Mouse (Mus musculus) urinary bladder, postnatal 0 days (tissue): ENCODE results near the gene Fam102b. TPM values are rescaled to one million over a fixed set of nuclear protein-coding genes. Genes with fewer than 3 reads are reported as not detected.

Experiments
- microRNA-seq: library from miRNA; unstranded; fragments of <30 nt; microRNA quantifications from one replicate; pipeline ENCODE4, GENCODE M21; 2016
- polyA plus RNA-seq: library from polyadenylated mRNA; unstranded; fragments of >200 nt; fragmentation: Nextera tagmentation; extraction: Ambion mirVana; gene quantifications from 2 replicates; pipeline ENCODE4 v1.2.1, GENCODE M21; 2015

Gene Fam102b
- polyA plus RNA-seq: 13.8 and 13.9 TPM in 2 replicates

DNA sequence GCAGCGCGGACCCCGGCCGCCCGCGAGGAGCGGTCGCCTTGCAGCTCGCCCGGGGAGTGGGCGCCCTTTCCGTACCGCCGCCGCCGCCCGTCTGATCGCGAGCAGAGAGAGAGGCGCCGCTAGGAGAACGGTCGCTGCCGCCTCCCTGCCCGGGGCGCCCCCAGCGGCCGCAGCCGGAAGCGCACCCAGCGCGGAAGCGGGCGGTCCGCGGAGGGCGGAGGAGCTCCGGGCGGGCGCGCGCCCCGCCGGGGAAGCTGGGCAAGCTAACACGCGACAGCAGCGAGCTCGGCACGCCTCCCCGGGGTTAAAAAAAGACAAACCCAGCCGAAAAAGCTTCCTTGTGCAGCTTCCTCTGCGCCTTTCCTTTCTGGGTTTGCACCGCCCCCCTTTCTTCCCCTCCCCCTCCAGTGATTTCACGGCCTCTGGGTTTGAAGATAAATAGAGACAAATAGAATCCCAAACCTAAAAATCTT lies at the start of gene Fam102b:
TSS of gene Fam102b (minus strand) at position 93 of the 473 bp plus-strand sequence.

DNA sequence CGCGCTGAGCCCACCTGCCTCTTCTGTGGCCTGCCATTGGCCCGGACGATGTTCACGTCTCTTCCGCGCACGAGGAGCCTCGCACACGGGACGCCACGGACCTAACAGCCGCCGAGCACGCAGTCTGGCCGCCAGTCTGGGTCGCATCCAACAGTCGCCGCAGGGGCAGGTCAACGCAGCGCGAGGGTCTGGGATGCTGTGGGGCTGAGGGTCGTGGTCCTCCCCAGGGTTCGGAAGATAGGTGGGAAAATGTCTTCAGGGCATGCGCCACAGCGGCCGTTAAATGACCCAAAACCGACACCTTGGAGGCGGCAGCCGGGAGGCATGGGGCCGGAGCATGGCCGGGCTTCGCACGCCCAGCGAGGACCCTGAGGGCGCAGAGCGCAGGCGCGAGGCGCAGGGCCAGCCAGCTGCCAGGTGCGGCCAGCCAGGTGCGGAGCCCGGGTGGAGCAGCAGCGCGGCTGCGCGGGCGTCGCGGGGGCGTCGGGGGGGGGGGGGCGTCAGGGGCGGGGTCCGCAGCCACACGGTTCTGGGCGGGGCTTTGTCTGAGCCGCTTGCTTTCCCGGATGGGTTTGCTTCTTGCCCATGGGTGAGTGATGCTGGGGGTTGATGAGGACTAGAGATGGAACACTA lies 87.3 kb downstream of the Fam102b start, which contains the start of gene Gm9857:
TSS of gene Gm9857 (minus strand) at position 445 of the 633 bp plus-strand sequence.

GRCm38 (mm10) chr3:108939573-108939972 lies 87.8 kb downstream of the Fam102b start, which contains the start of gene Henmt1:
TSS of gene Henmt1 (plus strand) at chr3:108939873.

Small RNA genes lying within 50 kb of the gene (microRNA-seq; reads per million reads assigned to microRNA genes)
- not detected for gene Gm44384

Other genes with a start within 250 kb of the Fam102b start
- gene Stxbp3, start 187.1 kb downstream of the Fam102b start, polyA plus RNA-seq: 39.5 and 42.2 TPM in 2 replicates
- gene Fndc7, start 137.6 kb downstream of the Fam102b start, polyA plus RNA-seq: 0.13 and 0.18 TPM in 2 replicates
- gene Prpf38b, start 115.9 kb downstream of the Fam102b start, polyA plus RNA-seq: 28.0 and 41.8 TPM in 2 replicates
- gene Henmt1, start 87.7 kb downstream of the Fam102b start, polyA plus RNA-seq: 0.12 and 0.34 TPM in 2 replicates
- not detected in 2 replicates for gene Gm9857, start 87.2 kb downstream of the Fam102b start, polyA plus RNA-seq
- not detected in 2 replicates for gene Slc25a54, start 52.9 kb upstream of the Fam102b start, polyA plus RNA-seq
- 35.4 and 48.2 TPM in 2 replicates for gene Slc25a24, start 95.5 kb upstream of the Fam102b start, polyA plus RNA-seq